24 mouse cellular contexts compared by ENCODE assay signal in genomic region chr6:120319129-120319528, GRCm38 (mm10). TPM values are rescaled to one million over a fixed set of nuclear protein-coding genes. Genes with fewer than 3 reads are reported as not detected.
"Had no signal": no experiment of that assay in that cellular context is flagged by ENCODE, and none has a peak within 500 bp of the region (broad histone marks: within the 10 kb centered on the region; RNA-seq: fewer than 3 reads in every experiment).

No protein-coding gene starts in this region.

- H3K9me3 ChIP-seq: liver, embryonic 12.5 days; midbrain, embryonic 10.5 days; midbrain, embryonic 12.5 days; neural tube, embryonic 13.5 days; neural tube, embryonic 15.5 days had no signal

- H3K4me3 ChIP-seq: liver, embryonic 12.5 days; midbrain, embryonic 10.5 days; midbrain, embryonic 12.5 days; myocyte; neural tube, embryonic 13.5 days; neural tube, embryonic 15.5 days had no signal

- H3K36me3 ChIP-seq: midbrain, embryonic 12.5 days; neural tube, embryonic 13.5 days; neural tube, embryonic 15.5 days had no signal

- H3K4me2 ChIP-seq: liver, embryonic 12.5 days; lung, embryonic 14.5 days; midbrain, embryonic 12.5 days; neural tube, embryonic 13.5 days; neural tube, embryonic 15.5 days had no signal

- H3K27ac ChIP-seq: liver, embryonic 12.5 days; liver, embryonic 14.5 days; midbrain, embryonic 10.5 days; midbrain, embryonic 12.5 days; neural tube, embryonic 13.5 days; neural tube, embryonic 15.5 days had no signal

- H3K4me1 ChIP-seq: liver, embryonic 12.5 days; midbrain, embryonic 10.5 days; midbrain, embryonic 12.5 days; neural tube, embryonic 13.5 days; neural tube, embryonic 15.5 days had no signal

- H3K9ac ChIP-seq: liver, embryonic 12.5 days; liver, embryonic 14.5 days; lung, embryonic 14.5 days; midbrain, embryonic 12.5 days; neural tube, embryonic 13.5 days; neural tube, embryonic 15.5 days had no signal

- H3K27me3 ChIP-seq: liver, embryonic 12.5 days; midbrain, embryonic 12.5 days; neural tube, embryonic 13.5 days; neural tube, embryonic 15.5 days had no signal

- DNase-seq: lung, embryonic 14.5 days; midbrain, embryonic 14.5 days; retina, postnatal 1 day; right cerebral cortex, adult 18-20 months; right cerebral cortex, postnatal 25 days; right cerebral cortex, postnatal 4 days; thymus, adult 2 months; thymus, postnatal 25 days; thymus, postnatal 4 days had no signal

- ATAC-seq: liver, embryonic 12.5 days; midbrain, embryonic 16.5 days had no signal

RNA-seq across cellular contexts. Expression of gene B4galnt3, which starts 24.8 kb away (rescaled TPM):
- total RNA-seq: megakaryocyte, adult 5-6 weeks; megakaryocyte-erythroid progenitor cell, adult 5-6 weeks had no signal
- polyA plus RNA-seq: midbrain, embryonic 14.5 days had no signal

RNA-seq across cellular contexts. Expression of gene D330020A13Rik, which starts 25.0 kb away (rescaled TPM):
- total RNA-seq: megakaryocyte, adult 5-6 weeks; megakaryocyte-erythroid progenitor cell, adult 5-6 weeks had no signal
- polyA plus RNA-seq: liver, embryonic 12.5 days; liver, embryonic 14.5 days; liver, embryonic 16.5 days; lung, embryonic 14.5 days; lung, embryonic 16.5 days; midbrain, embryonic 10.5 days; midbrain, embryonic 12.5 days; midbrain, embryonic 16.5 days; neural tube, embryonic 11.5 days; neural tube, embryonic 15.5 days; spleen, adult 2 months; thymus, adult 2 months; urinary bladder, adult 2 months had no signal
